Mouse (Mus musculus) cerebellum, adult 2 months (tissue): ENCODE measurements at regions not wholly inside any gene's neighbourhood (a gene's known extent, or its start where the extent isn't known, plus 50 kb on each side); places are given as distances from the start of the nearest gene placed in this dataset.

Source experiments
- CTCF ChIP-seq: fragments of 200-500 bp; IDR thresholded peaks from 2 replicates; pipeline ENCODE4 v1.5.1; 2011; ENCODE audit warnings: low read depth, mild to moderate bottlenecking, control low read depth, low read length, moderate library complexity, borderline replicate concordance; ENCODE audit not compliant: insufficient read depth
- POLR2A ChIP-seq: fragments of 200-500 bp; IDR thresholded peaks from 2 replicates; pipeline ENCODE4 v1.6.1; 2011; ENCODE audit warnings: low read length, control low read depth, borderline replicate concordance; ENCODE audit not compliant: insufficient read depth

DNA sequence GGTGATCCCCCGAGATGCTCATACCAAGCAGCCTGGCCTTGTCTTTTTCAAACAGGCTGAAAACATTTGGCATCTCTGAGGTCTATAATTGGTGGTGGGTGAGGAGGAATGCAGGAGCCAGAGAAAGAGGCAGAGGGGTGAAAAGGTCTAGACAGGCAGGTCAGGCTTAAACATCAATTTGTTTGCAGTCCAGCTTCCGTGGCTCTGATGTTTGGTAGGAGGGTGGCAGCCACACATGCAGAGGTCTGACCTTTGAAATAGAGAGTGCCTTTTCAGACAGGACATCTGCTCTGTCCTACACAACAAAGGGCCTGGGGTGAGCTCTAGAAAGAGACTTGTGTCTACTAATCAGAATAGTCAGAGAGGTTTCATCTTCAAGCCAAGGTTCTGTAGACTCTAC, 256.8 kb downstream of the Rybp start:
- TF ChIP-seq POLR2A (no peak), CTCF (no peak)
